Mouse (Mus musculus): ENCODE measurements around the gene Pced1a. TPM values are rescaled to one million over a fixed set of nuclear protein-coding genes. Genes with fewer than 3 reads are reported as not detected.

The Pced1a gene
- polyA plus RNA-seq, 2 experiments, result 2.1 to 5.6 TPM

GRCm38 (mm10) chr2:130401891-130402290 is 22.6 kb downstream of the Pced1a start:
- DNase-seq (ENCODE audit: low read depth in 3 of 3, low spot score in 3 of 3), result no peak
- WGBS (ENCODE audit: insufficient replicate concordance), result 60% methylated on average over 4 of the region's 4 CpGs
- TF ChIP-seq EP300 (IDR thresholded peaks at IDR 0.05; ENCODE audit: low read depth), result no peak
- TF ChIP-seq CTCF (IDR thresholded peaks at IDR 0.05; ENCODE audit: low read depth), result no peak

GRCm38 (mm10) chr2:130400046-130400445 is 24.5 kb downstream of the Pced1a start:
- no peak overlapping the region for H3K4me3 ChIP-seq (ENCODE audit: insufficient read depth in 1 of 2, low read depth in 2 of 2, low read length in 2 of 2)
- H3K27me3 ChIP-seq (ENCODE audit: control insufficient read depth, insufficient read depth, low read length), result peaks cover 21% of the 10 kb centered on the region
- H3K4me2 ChIP-seq (ENCODE audit: low read depth), result no peak overlapping the region
- H3K4me1 ChIP-seq (replicated peaks; ENCODE audit: control insufficient read depth in 2 of 2, insufficient read depth in 2 of 2, low read length in 1 of 2), result no peaks in the 10 kb centered on the region
- no peak overlapping the region for H3K27ac ChIP-seq
- H3K36me3 ChIP-seq (replicated peaks; ENCODE audit: control insufficient read depth, insufficient read depth, low read depth), result no peaks in the 10 kb centered on the region
- ATAC-seq (ENCODE audit: insufficient read depth) (no peak), DNase-seq (ENCODE audit: low read depth in 3 of 3, low spot score in 3 of 3) (no peak)
- 50% methylated on average over 1 of the region's 1 CpGs for WGBS (ENCODE audit: insufficient replicate concordance)
- TF ChIP-seq EP300 (IDR thresholded peaks at IDR 0.05; ENCODE audit: low read depth) (no peak), CTCF (IDR thresholded peaks at IDR 0.05; ENCODE audit: low read depth) (no peak)
- H3K9ac ChIP-seq (replicated peaks), result no peak overlapping the region
- H3K9me3 ChIP-seq (ENCODE audit: control insufficient read depth, low read length), result no peaks in the 10 kb centered on the region

More at GRCm38 (mm10) chr2:130401891-130402290, 22.6 kb downstream of the Pced1a start:
- H3K36me3 ChIP-seq (replicated peaks; ENCODE audit: control insufficient read depth, insufficient read depth, low read depth), result no peaks in the 10 kb centered on the region
- ATAC-seq (ENCODE audit: insufficient read depth), result no peak
- H3K4me1 ChIP-seq (replicated peaks; ENCODE audit: control insufficient read depth in 2 of 2, insufficient read depth in 2 of 2, low read length in 1 of 2), result no peaks in the 10 kb centered on the region
- no peaks in the 10 kb centered on the region for H3K9me3 ChIP-seq (ENCODE audit: control insufficient read depth, low read length)
- H3K4me3 ChIP-seq (ENCODE audit: insufficient read depth in 1 of 2, low read depth in 2 of 2, low read length in 2 of 2), result no peak overlapping the region
- no peak overlapping the region for H3K9ac ChIP-seq (replicated peaks)
- H3K4me2 ChIP-seq (ENCODE audit: low read depth), result no peak overlapping the region
- H3K27ac ChIP-seq, result no peak overlapping the region
- H3K27me3 ChIP-seq (ENCODE audit: control insufficient read depth, insufficient read depth, low read length), result peaks cover 16% of the 10 kb centered on the region

GRCm38 (mm10) chr2:130398091-130398490 is 26.4 kb downstream of the Pced1a start:
- Histone ChIP-seq H3K4me1 (replicated peaks; ENCODE audit: control insufficient read depth in 2 of 2, insufficient read depth in 2 of 2, low read length in 1 of 2) (no peaks in the 10 kb centered on the region), H3K9ac (replicated peaks) (no peak overlapping the region), H3K36me3 (replicated peaks; ENCODE audit: control insufficient read depth, insufficient read depth, low read depth) (no peaks in the 10 kb centered on the region), H3K27ac (no peak overlapping the region), H3K9me3 (ENCODE audit: control insufficient read depth, low read length) (no peaks in the 10 kb centered on the region), H3K4me3 (ENCODE audit: insufficient read depth in 1 of 2, low read depth in 2 of 2, low read length in 2 of 2) (no peak overlapping the region), H3K27me3 (ENCODE audit: control insufficient read depth, insufficient read depth, low read length) (peaks cover 21% of the 10 kb centered on the region), H3K4me2 (ENCODE audit: low read depth) (peak overlapping the region; percentile 63)
- DNase-seq (ENCODE audit: low read depth in 3 of 3, low spot score in 3 of 3), result no peak
- no peak for TF ChIP-seq EP300 (IDR thresholded peaks at IDR 0.05; ENCODE audit: low read depth)
- no peak for TF ChIP-seq CTCF (IDR thresholded peaks at IDR 0.05; ENCODE audit: low read depth)
- ATAC-seq (ENCODE audit: insufficient read depth), result no peak
- 13% methylated on average over 14 of the region's 14 CpGs for WGBS (ENCODE audit: insufficient replicate concordance)

GRCm38 (mm10) chr2:130397186-130397985 is 27.1 kb downstream of the Pced1a start, which contains the start of gene Cpxm1:
Cpxm1 (minus strand) TSS chr2:130397574.
- peaks cover 21% of the 10 kb centered on the region for H3K27me3 ChIP-seq (ENCODE audit: control insufficient read depth, insufficient read depth, low read length)
- 3% methylated on average over 49 of the region's 53 CpGs for whole genome bisulfite sequencing (ENCODE audit: insufficient replicate concordance)
- TF ChIP-seq EP300 (IDR thresholded peaks at IDR 0.05; ENCODE audit: low read depth) (no peak), CTCF (IDR thresholded peaks at IDR 0.05; ENCODE audit: low read depth) (no peak)
- no peaks in the 10 kb centered on the region for H3K9me3 ChIP-seq (ENCODE audit: control insufficient read depth, low read length)
- ATAC-seq (ENCODE audit: insufficient read depth), result peak; percentile 43; the same call in 1 of the 2 replicates
- no peaks in the 10 kb centered on the region for H3K4me1 ChIP-seq (replicated peaks; ENCODE audit: control insufficient read depth in 2 of 2, insufficient read depth in 2 of 2, low read length in 1 of 2)
- no peak within 1 kb of the TSS for H3K9ac ChIP-seq (replicated peaks)
- no peaks in the 10 kb centered on the region for H3K36me3 ChIP-seq (replicated peaks; ENCODE audit: control insufficient read depth, insufficient read depth, low read depth)
- no peak for DNase-seq (ENCODE audit: low read depth in 3 of 3, low spot score in 3 of 3)
- no peak within 1 kb of the TSS for H3K27ac ChIP-seq
- H3K4me2 ChIP-seq (ENCODE audit: low read depth), result peak within 1 kb of the TSS; percentile 63
- peak within 1 kb of the TSS; percentile 29 to 46 for H3K4me3 ChIP-seq (ENCODE audit: insufficient read depth in 1 of 2, low read depth in 2 of 2, low read length in 2 of 2)

GRCm38 (mm10) chr2:130395696-130396095 is 28.8 kb downstream of the Pced1a start:
- Histone ChIP-seq H3K4me3 (ENCODE audit: insufficient read depth in 1 of 2, low read depth in 2 of 2, low read length in 2 of 2) (no peak overlapping the region), H3K9ac (replicated peaks) (no peak overlapping the region), H3K27me3 (ENCODE audit: control insufficient read depth, insufficient read depth, low read length) (peaks cover 21% of the 10 kb centered on the region), H3K4me1 (replicated peaks; ENCODE audit: control insufficient read depth in 2 of 2, insufficient read depth in 2 of 2, low read length in 1 of 2) (no peaks in the 10 kb centered on the region), H3K36me3 (replicated peaks; ENCODE audit: control insufficient read depth, insufficient read depth, low read depth) (no peaks in the 10 kb centered on the region), H3K27ac (no peak overlapping the region), H3K4me2 (ENCODE audit: low read depth) (no peak overlapping the region), H3K9me3 (ENCODE audit: control insufficient read depth, low read length) (no peaks in the 10 kb centered on the region)
- WGBS (ENCODE audit: insufficient replicate concordance), result 76% methylated on average over 10 of the region's 11 CpGs
- ATAC-seq (ENCODE audit: insufficient read depth) (no peak), DNase-seq (ENCODE audit: low read depth in 3 of 3, low spot score in 3 of 3) (no peak)
- TF ChIP-seq EP300 (IDR thresholded peaks at IDR 0.05; ENCODE audit: low read depth) (no peak), CTCF (IDR thresholded peaks at IDR 0.05; ENCODE audit: low read depth) (no peak)
